Mouse (Mus musculus) small intestine, adult 2 months (tissue): ENCODE results near the gene Arhgap31.

Source experiments
- CTCF ChIP-seq: fragments of 200-500 bp; IDR thresholded peaks from 2 replicates; pipeline ENCODE4 v1.5.1; 2012; ENCODE audit warnings: low read depth, mild to moderate bottlenecking, control low read depth, inconsistent platforms, low read length, moderate library complexity, mixed read lengths; ENCODE audit not compliant: insufficient replicate concordance, insufficient read length; ENCODE audit errors: extremely low read depth
- POLR2A ChIP-seq: fragments of 200-500 bp; IDR thresholded peaks from 2 replicates; pipeline ENCODE4 v1.6.1; 2012; ENCODE audit warnings: low read depth, mild to moderate bottlenecking, control low read depth, inconsistent platforms, low read length, moderate library complexity

- TF ChIP-seq CTCF (no peak), POLR2A (no peak)
These were observed 154.8 kb downstream of the Arhgap31 start, which contains the start of gene Tmem39a for GRCm38 (mm10) chr16:38558221-38558748.
